Mouse (Mus musculus): ENCODE measurements around the gene Nudt13.

The Nudt13 gene

GRCm38 (mm10) chr14:20340149-20340548 lies 45.7 kb downstream of the Nudt13 start:
- 85% methylated on average over 8 of the region's 8 CpGs for WGBS

GRCm38 (mm10) chr14:20340866-20341265 lies 46.4 kb downstream of the Nudt13 start:
- 81% methylated on average over 7 of the region's 7 CpGs for WGBS

GRCm38 (mm10) chr14:20345885-20346284 lies 51.4 kb downstream of the Nudt13 start:
- 64% methylated on average over 9 of the region's 9 CpGs for WGBS

- 1% methylated on average over 15 of the region's 15 CpGs for WGBS
Observed at GRCm38 (mm10) chr14:20347441-20347990, 53.0 kb downstream of the Nudt13 start.

GRCm38 (mm10) chr14:20347991-20348541 lies 53.6 kb downstream of the Nudt13 start, which contains the start of the genes Ecd and Fam149b:
Gene Ecd (minus strand): TSS chr14:20348121.
Gene Fam149b (plus strand): TSS chr14:20348162.
- WGBS, result under 1% methylated on average over 41 of the region's 42 CpGs

GRCm38 (mm10) chr14:20363230-20363629 lies 68.7 kb downstream of the Nudt13 start:
- WGBS, result 96% methylated on average over 4 of the region's 4 CpGs

Measured in cerebral cortex, adult 2 months (tissue).